Mouse (Mus musculus) WW6 (cell line): ENCODE data around the gene Bean1.
"Not testable (repeated sequence)": the region's sequence is repeated elsewhere in the genome, so short reads cannot be mapped to it uniquely, and the experiment has no call there.

Source experiments
- DNase-seq: peaks from one replicate; pipeline ENCODE4 v3.0.0-alpha.2; 2013; ENCODE audit warnings: low read depth, low spot score

Gene Bean1

DNA sequence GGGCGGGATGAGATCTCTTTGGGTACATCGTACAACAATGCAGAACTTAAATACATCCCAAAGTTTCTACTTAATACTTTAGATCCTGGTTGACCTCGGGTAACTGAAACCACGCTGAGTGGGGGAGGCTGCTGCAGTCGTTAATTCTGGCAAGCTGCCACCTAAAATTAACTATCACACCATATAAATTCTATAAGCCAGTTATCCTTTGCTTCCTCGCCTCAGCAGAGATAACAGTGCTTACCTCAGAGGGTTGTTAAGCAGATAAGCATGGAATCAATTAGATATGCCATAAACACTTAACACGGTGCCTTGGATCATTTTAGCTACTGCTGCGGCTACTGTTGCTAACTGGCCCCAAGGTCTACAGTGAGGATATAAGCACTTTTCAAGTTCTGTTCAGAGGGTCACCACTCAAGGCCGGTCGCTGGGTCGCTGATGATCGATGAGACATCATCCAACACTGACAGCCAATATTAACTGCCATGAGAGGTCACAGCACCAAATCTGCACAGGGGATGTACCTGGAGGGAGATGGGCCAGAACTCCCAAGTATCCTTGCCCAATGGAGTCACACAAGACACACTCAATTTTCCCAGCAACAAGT, 71.9 kb downstream of the Bean1 start:
- no peak for DNase-seq

GRCm38 (mm10) chr8:104246621-104247020, 76.4 kb downstream of the Bean1 start:
- no peak for DNase-seq

DNA sequence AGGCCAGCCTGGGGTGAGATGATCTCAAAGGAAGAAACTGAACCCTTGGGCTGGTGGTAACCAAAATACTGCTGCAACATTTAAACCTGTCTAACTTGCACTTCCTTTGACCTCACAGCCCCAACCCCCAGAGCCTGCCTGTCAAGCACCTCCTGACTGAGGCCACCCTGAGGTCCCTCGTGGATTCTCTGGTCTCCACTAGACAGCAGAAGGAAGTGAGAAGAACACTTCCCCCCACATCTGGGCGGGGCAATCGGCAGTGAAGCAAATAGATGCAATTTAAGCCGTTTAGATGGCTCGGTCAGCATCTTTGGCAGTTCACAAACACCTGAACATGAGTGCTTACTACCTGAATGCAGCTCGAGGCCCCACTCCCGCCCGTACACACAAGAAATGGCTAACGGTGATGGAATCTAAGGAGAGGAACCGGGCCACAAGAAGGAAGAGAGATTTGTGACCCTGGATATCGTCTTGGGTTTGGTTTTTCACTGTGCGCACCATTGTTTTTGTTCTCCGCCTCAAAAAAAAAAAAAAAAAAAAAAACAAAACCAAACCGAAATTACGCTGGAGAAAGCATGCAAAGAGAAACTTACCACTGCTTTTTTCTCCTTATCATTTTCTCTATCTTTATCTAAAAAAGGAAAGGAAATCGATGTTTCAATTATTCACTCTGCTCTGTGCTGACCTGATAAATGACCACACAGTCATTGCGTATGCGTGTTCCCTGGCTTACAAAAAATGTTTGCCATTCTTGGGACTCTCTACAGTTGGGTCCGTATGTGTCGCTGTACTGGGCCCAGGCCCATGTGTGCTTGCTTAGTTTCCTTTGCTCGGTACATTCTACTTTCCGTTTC, 77.0 kb downstream of the Bean1 start:
- DNase-seq: no peak

DNA sequence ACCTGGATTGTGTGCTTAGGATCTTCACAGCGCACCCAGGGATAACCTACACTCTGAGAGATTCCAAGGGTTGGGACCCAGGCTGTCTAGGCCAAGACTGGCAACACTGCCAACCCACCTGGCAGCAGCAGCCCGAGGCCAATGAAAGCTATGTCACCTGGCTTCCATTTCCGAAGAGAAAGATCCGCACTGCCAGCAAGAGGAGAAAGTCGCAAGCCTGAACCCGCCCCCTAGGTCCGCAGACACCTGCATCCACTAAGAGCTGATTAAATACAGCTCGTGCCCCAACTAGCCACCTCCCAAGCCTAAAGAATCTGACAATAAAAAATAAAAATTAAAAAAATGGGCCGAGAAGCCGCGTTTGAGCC, 77.7 kb downstream of the Bean1 start:
- no peak for DNase-seq

DNA sequence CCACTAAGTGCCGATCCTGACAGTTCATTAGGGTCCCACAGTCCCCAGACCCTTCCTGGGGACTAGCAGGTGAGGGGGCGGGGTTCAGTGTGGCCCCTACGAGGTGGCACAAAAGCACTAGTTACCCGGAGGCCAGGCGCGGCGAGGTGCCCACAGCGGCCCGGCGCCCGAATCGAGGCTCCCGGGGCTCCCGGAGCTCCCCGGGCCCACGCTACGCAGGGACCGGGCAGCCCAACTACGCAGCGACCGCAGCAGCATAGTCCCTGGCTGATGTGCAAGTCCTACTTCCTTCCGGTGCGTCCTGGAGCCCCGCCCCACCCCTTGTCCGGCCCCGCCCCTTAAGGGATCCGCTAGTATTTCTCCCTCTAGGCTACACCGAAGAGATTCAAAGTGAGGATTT, 78.0 kb downstream of the Bean1 start, which contains the start of gene Tk2:
Tk2 (minus strand) TSS at position 283 of the 400 bp plus-strand sequence.
- peak; percentile 65 for DNase-seq

DNA sequence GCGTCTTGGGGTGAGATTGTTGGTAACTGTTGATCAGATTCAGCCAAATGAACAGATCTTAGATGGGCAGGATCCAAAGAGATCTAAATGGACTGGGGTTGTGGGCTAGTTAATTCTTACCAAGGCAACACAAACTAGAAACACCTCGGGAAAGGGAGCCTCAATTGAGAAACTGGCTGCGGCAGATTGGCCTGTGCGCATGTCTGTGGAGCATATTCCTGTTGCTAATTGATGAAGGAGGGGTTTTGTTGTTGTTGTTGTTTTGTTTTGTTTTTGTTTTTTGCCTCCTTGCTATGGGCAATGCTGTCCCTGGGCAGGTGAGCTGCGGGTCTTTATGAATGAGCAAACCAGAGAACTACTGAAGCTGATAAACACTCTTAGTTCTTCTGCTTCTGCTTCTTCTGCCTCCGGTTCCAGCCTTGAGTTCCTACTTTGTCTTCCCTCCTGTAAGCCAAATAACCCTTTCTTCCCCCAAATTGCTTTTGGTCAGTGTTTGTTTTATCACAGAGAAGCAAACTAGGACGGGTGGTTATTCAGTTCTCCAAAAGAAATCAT, 79.3 kb downstream of the Bean1 start:
- no peak for DNase-seq

DNA sequence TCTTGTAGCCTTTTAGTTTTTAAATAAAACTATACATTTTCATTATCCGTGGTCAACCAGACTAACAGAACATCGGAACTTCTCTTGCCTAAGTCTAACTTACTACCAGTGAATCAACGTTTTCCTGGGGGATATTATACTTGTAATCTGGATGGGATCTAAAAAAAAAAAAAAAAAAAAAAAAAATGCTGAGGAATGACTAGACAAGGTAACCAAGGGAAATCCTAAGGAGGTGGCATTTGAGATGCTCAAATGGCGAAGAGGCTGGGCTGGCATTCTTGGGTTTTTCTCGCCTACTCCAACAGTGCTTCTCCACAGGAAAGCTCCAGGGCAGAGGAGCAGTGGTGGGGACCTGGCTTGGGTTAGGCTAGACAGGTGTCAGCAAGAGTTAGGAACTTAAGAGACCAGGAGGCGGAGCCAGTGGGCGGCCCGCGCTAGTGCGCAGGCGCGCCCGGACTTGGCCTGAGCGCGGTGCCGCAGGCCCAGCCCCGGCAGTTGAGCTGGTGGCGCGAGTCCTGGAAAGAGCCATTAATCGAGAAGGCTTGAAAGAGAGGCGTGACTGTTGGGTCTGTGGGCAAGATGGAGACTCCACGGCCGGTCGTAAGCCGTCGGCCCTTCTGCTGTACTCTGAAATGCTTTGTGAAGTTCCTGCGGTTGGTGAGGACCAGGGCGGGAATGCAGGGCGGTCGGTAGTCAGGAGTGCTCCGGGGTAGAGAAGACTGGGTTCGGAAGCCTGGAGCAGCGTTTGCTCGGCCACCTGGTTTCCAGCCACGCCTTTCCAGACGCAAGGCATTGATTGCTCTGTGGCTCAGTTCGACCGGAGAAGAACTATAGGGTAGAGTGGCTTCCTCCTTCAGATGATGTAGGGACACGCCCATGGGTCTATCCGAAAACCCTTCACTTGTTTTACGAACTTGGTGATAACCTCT, 80.5 kb downstream of the Bean1 start, which contains the start of gene Cklf:
Cklf (plus strand) TSS at position 423 of the 929 bp plus-strand sequence.
- DNase-seq: peak; percentile 96

GRCm38 (mm10) chr8:104251461-104251860, 81.2 kb downstream of the Bean1 start:
- DNase-seq: no peak

GRCm38 (mm10) chr8:104253016-104253415, 82.8 kb downstream of the Bean1 start:
- DNase-seq: no peak

GRCm38 (mm10) chr8:104261802-104262201, 91.6 kb downstream of the Bean1 start:
- DNase-seq: not testable (repeated sequence)

DNA sequence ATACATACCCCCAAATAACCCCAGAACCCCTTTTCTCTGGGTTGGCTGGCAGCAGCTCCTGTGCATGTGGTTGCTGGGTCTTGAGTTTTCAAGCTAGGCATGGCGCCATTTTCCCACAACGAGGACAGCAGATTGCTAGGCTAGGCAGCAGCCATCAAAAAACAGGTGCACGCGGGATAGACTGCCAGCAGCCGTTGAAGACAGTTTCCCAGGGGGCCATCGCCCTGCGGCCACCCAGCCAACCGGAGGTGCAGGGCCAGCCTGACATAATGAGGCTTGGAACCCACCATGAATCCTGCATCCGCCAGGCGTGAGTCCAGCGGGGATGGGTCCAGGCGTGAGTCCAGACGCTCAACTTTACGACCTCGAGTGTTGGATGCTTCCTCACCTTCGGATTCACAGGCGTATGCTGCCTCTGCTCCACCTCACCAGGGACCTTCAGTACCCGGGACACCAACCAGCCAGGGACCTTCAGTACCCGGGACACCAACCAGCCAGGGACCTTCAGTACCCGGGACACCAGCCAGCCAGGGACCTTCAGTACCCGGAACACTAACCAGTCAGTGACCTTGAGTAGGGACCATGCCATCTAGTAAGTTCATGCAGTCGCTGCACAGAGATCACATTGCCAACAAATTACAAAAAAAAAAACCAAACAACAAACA, 94.2 kb downstream of the Bean1 start:
- DNase-seq: not testable (repeated sequence)

- no peak for DNase-seq
Observed at GRCm38 (mm10) chr8:104268368-104268767, 98.1 kb downstream of the Bean1 start.
